Mouse (Mus musculus) layer of hippocampus, adult 11-12 months (tissue): Measurements from ENCODE around the gene Lamp1.

ENCODE experiments used
- DNase-seq: peaks from one replicate; pipeline ENCODE4 v3.0.0; 2022; ENCODE audit warnings: low spot score

Gene Lamp1

GRCm38 (mm10) chr8:13163563-13163962 lies 4.6 kb downstream of the Lamp1 start:
- no peak for DNase-seq

- no peak for DNase-seq
These were observed 5.4 kb downstream of the Lamp1 start for GRCm38 (mm10) chr8:13164361-13164760.

- DNase-seq: no peak
These were observed 11.5 kb downstream of the Lamp1 start for GRCm38 (mm10) chr8:13170510-13170909.

- no peak for DNase-seq
These were observed 15.3 kb downstream of the Lamp1 start for GRCm38 (mm10) chr8:13174305-13174704.

- DNase-seq: no peak
These were observed 15.8 kb downstream of the Lamp1 start for GRCm38 (mm10) chr8:13174811-13175210.

- DNase-seq: no peak
These were observed 16.7 kb downstream of the Lamp1 start for GRCm38 (mm10) chr8:13175650-13176049.

GRCm38 (mm10) chr8:13177173-13177852 lies 18.4 kb downstream of the Lamp1 start:
- no peak for DNase-seq

- DNase-seq: no peak
These were observed 19.2 kb downstream of the Lamp1 start for GRCm38 (mm10) chr8:13178137-13178536.

GRCm38 (mm10) chr8:13179482-13179881 lies 20.5 kb downstream of the Lamp1 start:
- no peak for DNase-seq

GRCm38 (mm10) chr8:13179948-13180347 lies 21.0 kb downstream of the Lamp1 start:
- DNase-seq: no peak

- no peak for DNase-seq
These were observed 21.4 kb downstream of the Lamp1 start for GRCm38 (mm10) chr8:13180408-13180807.

GRCm38 (mm10) chr8:13180911-13181690 lies 22.1 kb downstream of the Lamp1 start:
- no peak for DNase-seq

GRCm38 (mm10) chr8:13181691-13181976 lies 22.7 kb downstream of the Lamp1 start:
- no peak for DNase-seq

GRCm38 (mm10) chr8:13186819-13187218 lies 27.9 kb downstream of the Lamp1 start:
- DNase-seq: no peak

GRCm38 (mm10) chr8:13187229-13187628 lies 28.3 kb downstream of the Lamp1 start:
- DNase-seq: no peak

GRCm38 (mm10) chr8:13187638-13188037 lies 28.7 kb downstream of the Lamp1 start:
- no peak for DNase-seq

GRCm38 (mm10) chr8:13188052-13188555 lies 29.1 kb downstream of the Lamp1 start:
- DNase-seq: no peak

- DNase-seq: no peak
These were observed 29.9 kb downstream of the Lamp1 start for GRCm38 (mm10) chr8:13188857-13189256.

- DNase-seq: no peak
These were observed 31.3 kb downstream of the Lamp1 start for GRCm38 (mm10) chr8:13190235-13190634.

- DNase-seq: no peak
These were observed 35.9 kb downstream of the Lamp1 start for GRCm38 (mm10) chr8:13194818-13195217.

- no peak for DNase-seq
These were observed 38.5 kb downstream of the Lamp1 start for GRCm38 (mm10) chr8:13197493-13197892.

- DNase-seq: no peak
These were observed 40.6 kb downstream of the Lamp1 start for GRCm38 (mm10) chr8:13199385-13200061.
